Mouse (Mus musculus) forebrain, embryonic 12.5 days (tissue): ENCODE measurements around the gene Fads2. TPM values are rescaled to one million over a fixed set of nuclear protein-coding genes. Genes with fewer than 3 reads are reported as not detected.

Experiments used
- ATAC-seq: fragments of 200-750 bp; cut with Nextera tagmentation; 2 replicates; pipeline ENCODE4 v1.8.0; 2017; ENCODE audit warnings: moderate TSS enrichment; ENCODE audit not compliant: low FRiP score
- H3K27ac ChIP-seq: fragments of 300-500 bp; sonication (generic); 2 replicates; pipeline ENCODE4 v1.5.1; 2016; ENCODE audit warnings: mild to moderate bottlenecking
- H3K27me3 ChIP-seq: fragments of 300-500 bp; sonication (generic); 2 replicates; pipeline ENCODE4 v1.6.1; 2016; ENCODE audit warnings: mild to moderate bottlenecking
- H3K36me3 ChIP-seq: fragments of 300-500 bp; sonication (generic); replicated peaks from 2 replicates; pipeline ENCODE4 v1.6.1; 2016; ENCODE audit warnings: mild to moderate bottlenecking
- H3K4me1 ChIP-seq: fragments of 300-500 bp; sonication (generic); 2 replicates; pipeline ENCODE4 v1.6.1; 2016
- H3K4me2 ChIP-seq: fragments of 300-500 bp; sonication (generic); 2 replicates; pipeline ENCODE4 v1.6.1; 2016; ENCODE audit warnings: mild to moderate bottlenecking, moderate library complexity
- H3K4me3 ChIP-seq: fragments of 300-500 bp; sonication (generic); replicated peaks from 2 replicates; pipeline ENCODE4 v1.5.1; 2016; ENCODE audit warnings: mild to moderate bottlenecking
- H3K9ac ChIP-seq: fragments of 300-500 bp; sonication (generic); 2 replicates; pipeline ENCODE4 v1.6.1; 2016; ENCODE audit warnings: mild to moderate bottlenecking
- H3K9me3 ChIP-seq: fragments of 300-500 bp; sonication (generic); 2 replicates; pipeline ENCODE4 v1.6.1; 2016
- WGBS: fragments of 180-500 bp; shearing (Covaris S2); methylation state at CpG from one replicate; pipeline ENCODE4 v1.1.7; 2016; 5-methylcytosine and 5-hydroxymethylcytosine counted together
- polyA plus RNA-seq: library from polyadenylated mRNA; unstranded; fragments of >200 nt; fragmentation: Nextera tagmentation; extraction: Ambion mirVana; gene quantifications from 2 replicates; pipeline ENCODE4 v1.2.1, GENCODE M21; 2016

Gene Fads2
- polyA plus RNA-seq, 1 experiment from 2014 or later: 184 TPM

DNA sequence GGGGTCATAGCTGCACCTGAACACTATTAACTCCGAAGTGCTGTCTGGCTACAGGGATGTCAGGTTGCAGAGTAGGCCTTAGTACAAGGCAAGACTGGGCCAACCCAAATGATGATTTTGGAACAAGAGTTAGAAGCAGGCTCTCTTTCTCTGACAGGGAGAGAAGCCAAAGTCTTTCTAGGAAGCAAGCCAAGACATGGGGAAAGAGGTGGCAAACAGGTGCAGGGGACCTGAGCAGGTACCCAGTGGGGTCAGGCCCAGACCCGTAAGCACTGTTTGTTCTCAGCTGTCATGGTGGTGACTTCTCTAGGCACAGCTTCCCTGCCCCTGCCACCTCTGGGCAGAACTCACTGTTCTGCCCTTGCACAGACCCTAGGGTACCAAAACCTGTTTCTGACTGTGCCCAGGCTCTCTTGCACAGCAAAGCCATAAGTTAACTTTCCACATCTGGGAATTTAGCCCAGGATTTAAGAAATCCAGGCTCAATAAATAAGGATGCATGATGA lies 5.1 kb downstream of the Fads2 start:
- H3K36me3 ChIP-seq: peaks cover 60% of the 10 kb centered on the region
- no peak for ATAC-seq
- no peaks in the 10 kb centered on the region for H3K9me3 ChIP-seq
- no peaks in the 10 kb centered on the region for H3K27me3 ChIP-seq
- 98% methylated on average over 2 of the region's 2 CpGs for WGBS
- H3K4me2 ChIP-seq: no peak overlapping the region
- peak overlapping the region; percentile 17; the same call in 1 of the 2 replicates for H3K9ac ChIP-seq
- no peak overlapping the region for H3K27ac ChIP-seq
- no peak overlapping the region for H3K4me3 ChIP-seq
- peaks cover 60% of the 10 kb centered on the region for H3K4me1 ChIP-seq

DNA sequence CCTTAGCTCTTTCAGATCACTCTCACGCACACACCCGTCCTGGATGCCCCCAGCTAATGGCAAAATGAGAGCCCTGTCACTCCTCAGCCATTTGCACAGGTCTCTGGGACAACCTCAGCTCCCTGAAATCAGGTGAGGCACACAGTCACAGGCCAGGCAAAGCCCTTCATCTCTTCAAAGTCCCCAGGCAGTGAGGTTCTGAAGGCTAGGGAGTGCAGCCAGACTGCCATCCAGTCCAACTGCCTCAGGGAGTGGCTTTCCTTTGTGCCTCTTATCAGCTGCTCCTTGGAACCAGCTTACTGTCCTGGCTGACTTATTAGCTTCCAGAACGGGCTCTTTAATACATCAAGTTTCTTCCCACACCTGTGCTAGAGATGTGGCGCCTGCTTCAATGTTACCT lies 6.9 kb downstream of the Fads2 start:
- Histone ChIP-seq H3K4me3 (no peak overlapping the region), H3K27ac (0 out of 2 replicates have a peak overlapping the region, but pooled peaks have one; percentile 46), H3K4me2 (no peak overlapping the region), H3K36me3 (peaks cover 77% of the 10 kb centered on the region), H3K4me1 (peaks cover 54% of the 10 kb centered on the region), H3K9me3 (no peaks in the 10 kb centered on the region), H3K27me3 (no peaks in the 10 kb centered on the region), H3K9ac (no peak overlapping the region)
- 87% methylated on average over 4 of the region's 4 CpGs for WGBS
- ATAC-seq: no peak

DNA sequence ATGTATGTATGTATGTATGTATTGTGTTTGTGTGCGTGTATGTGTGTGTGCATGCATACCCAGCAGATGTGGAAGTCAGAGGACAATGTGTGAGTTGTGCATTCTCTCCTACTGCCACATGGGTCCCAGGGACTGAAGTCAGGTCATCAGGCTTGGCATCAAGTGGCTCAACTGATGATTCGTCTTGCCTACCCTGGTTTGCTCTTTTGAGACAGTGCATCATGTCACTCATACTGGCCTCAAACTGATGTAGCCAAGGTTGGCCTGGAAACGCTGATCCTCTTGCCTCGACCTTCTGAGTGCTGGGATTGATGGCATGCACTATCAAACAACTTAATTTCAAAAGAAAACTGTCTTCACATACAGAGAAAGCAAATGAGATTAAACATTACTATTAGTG lies 7.7 kb downstream of the Fads2 start:
- Histone ChIP-seq H3K4me1 (peaks cover 45% of the 10 kb centered on the region), H3K9me3 (no peaks in the 10 kb centered on the region), H3K27me3 (no peaks in the 10 kb centered on the region), H3K4me3 (no peak overlapping the region), H3K9ac (no peak overlapping the region), H3K36me3 (peaks cover 83% of the 10 kb centered on the region), H3K27ac (no peak overlapping the region), H3K4me2 (no peak overlapping the region)
- no peak for ATAC-seq
- WGBS: 91% methylated on average over 4 of the region's 4 CpGs

DNA sequence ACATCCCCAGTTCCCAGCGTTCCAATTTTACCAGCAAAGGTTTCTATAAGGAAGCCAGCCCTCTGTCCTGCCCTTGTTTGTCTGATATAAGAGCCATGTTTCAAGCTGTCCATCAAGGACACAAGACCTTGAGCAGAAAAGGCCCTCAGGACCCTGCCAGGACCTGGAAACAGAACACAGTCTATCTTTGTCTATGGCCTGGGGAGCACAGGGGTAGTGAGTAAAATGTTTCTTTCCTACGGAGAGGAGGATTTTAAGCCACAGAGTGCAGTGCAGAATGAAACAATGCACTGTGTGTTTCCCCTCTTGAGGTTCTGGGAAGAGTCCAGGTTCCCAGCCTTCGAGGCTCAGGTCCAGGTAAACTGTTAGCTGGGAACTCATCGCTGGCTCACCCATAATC lies 14.6 kb downstream of the Fads2 start:
- Histone ChIP-seq H3K27me3 (no peaks in the 10 kb centered on the region), H3K9ac (no peak overlapping the region), H3K27ac (no peak overlapping the region), H3K36me3 (peaks cover 99% of the 10 kb centered on the region), H3K4me3 (no peak overlapping the region), H3K4me2 (no peak overlapping the region), H3K4me1 (no peaks in the 10 kb centered on the region), H3K9me3 (no peaks in the 10 kb centered on the region)
- no peak for ATAC-seq
- WGBS: 92% methylated on average over 4 of the region's 4 CpGs

DNA sequence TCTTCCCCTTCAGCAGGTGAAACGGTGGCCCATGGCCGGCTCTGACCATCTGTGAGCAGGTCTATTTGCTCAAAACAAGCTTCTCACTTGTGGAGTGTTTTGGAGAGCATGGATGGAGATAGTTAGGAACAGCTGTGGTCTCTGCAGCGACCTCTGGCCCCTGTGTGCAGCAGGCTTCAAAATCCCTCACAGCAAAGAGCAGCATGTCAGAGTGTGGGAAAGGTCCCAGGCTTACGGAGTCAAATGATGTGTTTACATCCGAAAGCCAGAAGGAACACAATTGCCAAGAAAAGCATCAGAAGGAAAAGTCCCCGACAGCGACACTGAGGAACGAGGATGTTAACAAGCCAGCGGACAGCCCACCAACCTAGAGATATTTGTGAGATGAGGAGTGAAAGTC lies 16.1 kb downstream of the Fads2 start:
- ATAC-seq: no peak
- Histone ChIP-seq H3K4me1 (no peaks in the 10 kb centered on the region), H3K4me2 (no peak overlapping the region), H3K4me3 (no peak overlapping the region), H3K36me3 (peaks cover 99% of the 10 kb centered on the region), H3K9me3 (no peaks in the 10 kb centered on the region), H3K9ac (no peak overlapping the region), H3K27ac (no peak overlapping the region), H3K27me3 (no peaks in the 10 kb centered on the region)
- 89% methylated on average over 9 of the region's 9 CpGs for WGBS

DNA sequence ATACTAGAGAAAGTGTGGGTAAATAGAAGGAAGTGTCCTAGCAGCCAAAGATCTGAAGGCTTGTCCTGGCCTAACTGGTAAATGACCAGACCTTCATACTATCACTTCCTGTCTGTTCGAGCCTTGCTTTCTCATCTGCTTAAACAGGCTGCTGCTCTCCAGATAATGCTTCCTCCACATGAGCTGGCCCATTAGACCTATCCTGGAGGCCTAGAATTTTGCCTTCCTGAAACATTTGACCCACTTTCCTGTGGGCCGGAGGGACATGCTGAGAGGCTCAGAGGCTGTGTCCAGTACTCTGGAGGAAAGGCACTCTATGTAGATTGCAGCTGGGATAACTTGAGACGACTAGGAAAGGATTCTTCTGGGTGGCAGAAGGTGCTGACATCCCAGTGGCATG lies 19.4 kb downstream of the Fads2 start:
- Histone ChIP-seq H3K9ac (no peak overlapping the region), H3K27me3 (no peaks in the 10 kb centered on the region), H3K4me1 (no peaks in the 10 kb centered on the region), H3K27ac (no peak overlapping the region), H3K4me3 (no peak overlapping the region), H3K4me2 (no peak overlapping the region), H3K9me3 (no peaks in the 10 kb centered on the region), H3K36me3 (peaks cover 99% of the 10 kb centered on the region)
- 91% methylated on average over 3 of the region's 3 CpGs for WGBS
- ATAC-seq: no peak

DNA sequence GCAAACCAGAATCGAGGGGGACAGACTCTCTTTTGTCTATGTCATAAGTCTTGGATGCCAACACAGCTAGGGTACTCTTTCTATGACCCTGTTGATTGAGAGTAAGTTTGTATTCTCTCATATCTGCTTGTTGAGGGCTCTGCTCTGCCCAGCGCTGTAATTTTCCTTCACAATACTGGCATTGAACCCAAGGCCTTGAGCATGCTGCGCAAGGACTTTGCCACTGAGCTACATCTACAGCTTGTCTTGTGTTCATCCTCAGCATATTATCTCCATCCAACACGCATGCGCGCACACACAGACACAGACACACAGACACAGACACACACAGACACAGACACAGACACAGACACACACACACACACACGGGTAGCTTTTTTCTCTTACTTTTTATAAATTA lies 21.2 kb downstream of the Fads2 start:
- Histone ChIP-seq H3K36me3 (peaks cover 99% of the 10 kb centered on the region), H3K4me3 (no peak overlapping the region), H3K4me1 (no peaks in the 10 kb centered on the region), H3K9ac (no peak overlapping the region), H3K4me2 (no peak overlapping the region), H3K27ac (no peak overlapping the region), H3K27me3 (no peaks in the 10 kb centered on the region), H3K9me3 (no peaks in the 10 kb centered on the region)
- 96% methylated on average over 7 of the region's 7 CpGs for WGBS
- no peak for ATAC-seq

DNA sequence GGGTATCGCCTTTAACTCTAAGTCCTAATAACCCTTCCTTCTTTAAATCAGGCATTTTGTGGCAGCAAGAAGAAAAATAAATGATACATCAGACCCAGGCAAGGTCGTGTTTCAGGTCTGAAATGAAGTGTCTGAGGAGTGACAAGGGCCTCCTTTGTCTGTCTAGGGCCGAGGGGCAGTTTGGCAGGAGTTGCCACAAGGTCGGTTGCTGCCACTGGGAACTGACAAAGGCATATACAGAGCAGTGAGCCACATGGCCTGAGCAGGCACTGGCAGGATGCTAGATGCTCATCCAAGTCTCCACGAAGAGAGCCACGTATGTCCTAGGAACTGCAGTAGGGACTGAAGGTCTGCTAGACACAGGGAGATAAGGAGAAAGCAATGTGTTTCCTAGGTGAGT lies 23.2 kb downstream of the Fads2 start:
- H3K27me3 ChIP-seq: no peaks in the 10 kb centered on the region
- H3K4me3 ChIP-seq: no peak overlapping the region
- 86% methylated on average over 6 of the region's 6 CpGs for WGBS
- no peak overlapping the region for H3K9ac ChIP-seq
- no peaks in the 10 kb centered on the region for H3K9me3 ChIP-seq
- peaks cover 100% of the 10 kb centered on the region for H3K36me3 ChIP-seq
- no peak overlapping the region for H3K4me2 ChIP-seq
- H3K4me1 ChIP-seq: no peaks in the 10 kb centered on the region
- no peak overlapping the region for H3K27ac ChIP-seq
- ATAC-seq: no peak

DNA sequence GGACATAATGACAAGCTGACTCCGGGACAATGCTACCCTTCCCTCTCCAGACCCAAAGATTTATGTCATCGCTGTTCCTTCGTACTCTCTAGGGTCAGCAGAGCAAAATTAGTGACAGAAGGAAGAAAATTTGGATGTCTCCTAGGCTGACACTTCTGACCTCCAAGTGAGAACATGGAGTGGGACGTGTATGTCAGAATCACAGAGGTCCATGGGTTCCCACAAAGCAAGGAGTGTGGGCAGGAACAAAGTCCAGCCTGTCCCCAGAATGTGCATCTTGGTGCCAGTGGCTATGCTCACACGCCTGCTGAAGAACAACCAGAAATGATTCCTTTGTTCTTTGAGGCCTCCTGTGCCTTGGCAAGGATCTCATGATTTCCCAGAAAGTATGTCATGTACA lies 28.4 kb downstream of the Fads2 start:
- no peak overlapping the region for H3K9ac ChIP-seq
- no peak overlapping the region for H3K27ac ChIP-seq
- WGBS: 95% methylated on average over 5 of the region's 5 CpGs
- peaks cover 100% of the 10 kb centered on the region for H3K36me3 ChIP-seq
- no peaks in the 10 kb centered on the region for H3K9me3 ChIP-seq
- H3K4me3 ChIP-seq: no peak overlapping the region
- no peaks in the 10 kb centered on the region for H3K27me3 ChIP-seq
- ATAC-seq: no peak
- H3K4me2 ChIP-seq: no peak overlapping the region
- peaks cover 9% of the 10 kb centered on the region; the same call in 1 of the 2 replicates for H3K4me1 ChIP-seq

DNA sequence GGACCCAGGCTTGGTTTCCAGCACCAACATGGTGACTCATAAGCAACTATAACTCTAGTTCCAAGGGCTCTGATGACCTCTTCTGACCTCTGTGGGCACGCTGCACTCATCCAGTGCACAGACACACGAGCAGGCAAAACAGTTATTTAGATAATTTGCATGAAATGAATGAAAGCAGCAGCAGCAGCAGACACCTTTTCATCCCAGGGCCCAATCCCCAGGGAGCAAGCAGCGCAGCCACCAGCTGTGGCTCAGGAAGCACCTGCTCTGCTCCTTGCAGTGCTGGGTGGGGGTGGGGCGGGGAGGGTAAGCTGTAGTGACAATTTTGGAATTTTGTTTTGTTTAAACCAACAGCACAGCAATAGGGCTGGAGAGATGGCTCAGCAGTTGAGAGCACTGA lies 29.7 kb downstream of the Fads2 start:
- no peak for ATAC-seq
- 64% methylated on average over 4 of the region's 4 CpGs for WGBS
- Histone ChIP-seq H3K9ac (no peak overlapping the region), H3K4me3 (no peak overlapping the region), H3K27me3 (no peaks in the 10 kb centered on the region), H3K36me3 (peaks cover 100% of the 10 kb centered on the region), H3K27ac (peak overlapping the region; percentile 38; the same call in 1 of the 2 replicates), H3K4me1 (peaks cover 9% of the 10 kb centered on the region; the same call in 1 of the 2 replicates), H3K9me3 (no peaks in the 10 kb centered on the region), H3K4me2 (no peak overlapping the region)

DNA sequence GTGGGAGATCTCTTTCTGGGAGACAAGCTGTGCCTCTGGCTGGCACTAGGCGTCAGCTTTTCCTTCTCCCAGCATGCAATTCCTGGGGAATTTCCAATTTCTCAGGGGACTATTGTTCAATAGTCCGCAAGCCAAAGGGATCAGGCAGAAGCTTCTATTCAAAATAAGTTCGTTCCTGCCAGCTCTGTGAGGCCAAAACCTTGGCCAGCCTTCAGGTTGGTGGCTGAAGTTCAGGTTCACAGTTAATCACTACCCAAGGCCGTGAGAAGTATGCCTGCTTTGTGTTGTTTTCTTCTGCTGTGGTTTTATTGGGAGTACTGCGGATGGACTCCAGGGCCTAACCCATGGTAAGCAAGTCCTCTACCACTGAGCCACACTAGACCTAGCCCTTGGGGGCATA lies 30.4 kb downstream of the Fads2 start:
- H3K4me3 ChIP-seq: no peak overlapping the region
- H3K4me1 ChIP-seq: peaks cover 9% of the 10 kb centered on the region; the same call in 1 of the 2 replicates
- WGBS: 69% methylated on average over 5 of the region's 5 CpGs
- H3K4me2 ChIP-seq: no peak overlapping the region
- H3K27me3 ChIP-seq: no peaks in the 10 kb centered on the region
- no peak for ATAC-seq
- no peaks in the 10 kb centered on the region for H3K9me3 ChIP-seq
- peak overlapping the region; percentile 19; the same call in 1 of the 2 replicates for H3K27ac ChIP-seq
- no peak overlapping the region for H3K9ac ChIP-seq
- H3K36me3 ChIP-seq: peaks cover 100% of the 10 kb centered on the region

DNA sequence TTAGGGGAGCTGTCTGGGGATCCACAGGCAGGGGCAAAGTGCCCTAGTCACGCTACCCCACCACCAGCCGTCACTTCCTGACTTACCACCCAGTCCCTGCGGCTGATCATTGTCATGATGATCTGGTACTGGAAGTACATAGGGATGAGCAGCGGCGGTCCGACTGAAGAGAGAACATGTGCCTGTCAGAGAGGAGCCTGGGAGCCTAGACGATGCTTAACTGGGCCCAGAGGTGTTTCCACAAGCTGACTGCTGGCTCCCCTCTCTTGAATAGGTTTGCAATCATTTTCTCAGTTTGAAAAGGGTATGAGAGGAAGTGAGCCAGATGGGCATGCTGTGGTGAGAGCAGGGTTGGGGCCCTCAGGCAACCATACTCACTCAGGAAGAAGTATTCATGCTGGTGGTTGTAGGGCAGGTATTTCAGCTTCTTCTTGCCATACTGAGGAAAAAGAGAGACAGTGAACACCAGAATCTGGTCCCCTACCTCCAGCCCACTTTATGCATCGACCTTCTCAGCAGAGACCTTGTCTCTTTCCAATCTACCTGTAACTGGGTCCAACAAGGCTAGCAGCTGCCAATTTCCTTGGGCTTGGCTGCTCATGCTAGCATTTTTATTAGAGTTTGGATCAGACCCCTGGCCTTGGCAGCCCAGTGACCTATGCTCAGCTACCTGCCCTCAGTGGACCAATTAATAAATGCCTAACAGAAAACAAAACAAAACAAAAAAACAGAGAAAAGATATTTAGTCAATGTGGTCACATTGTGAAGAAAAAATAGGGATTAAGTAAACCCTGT lies 31.2 kb downstream of the Fads2 start:
- ATAC-seq: no peak
- H3K27ac ChIP-seq: no peak overlapping the region
- H3K27me3 ChIP-seq: no peaks in the 10 kb centered on the region
- no peak overlapping the region for H3K9ac ChIP-seq
- peaks cover 9% of the 10 kb centered on the region; the same call in 1 of the 2 replicates for H3K4me1 ChIP-seq
- no peaks in the 10 kb centered on the region for H3K9me3 ChIP-seq
- WGBS: 96% methylated on average over 8 of the region's 8 CpGs
- H3K4me2 ChIP-seq: no peak overlapping the region
- H3K4me3 ChIP-seq: no peak overlapping the region
- H3K36me3 ChIP-seq: peaks cover 100% of the 10 kb centered on the region

DNA sequence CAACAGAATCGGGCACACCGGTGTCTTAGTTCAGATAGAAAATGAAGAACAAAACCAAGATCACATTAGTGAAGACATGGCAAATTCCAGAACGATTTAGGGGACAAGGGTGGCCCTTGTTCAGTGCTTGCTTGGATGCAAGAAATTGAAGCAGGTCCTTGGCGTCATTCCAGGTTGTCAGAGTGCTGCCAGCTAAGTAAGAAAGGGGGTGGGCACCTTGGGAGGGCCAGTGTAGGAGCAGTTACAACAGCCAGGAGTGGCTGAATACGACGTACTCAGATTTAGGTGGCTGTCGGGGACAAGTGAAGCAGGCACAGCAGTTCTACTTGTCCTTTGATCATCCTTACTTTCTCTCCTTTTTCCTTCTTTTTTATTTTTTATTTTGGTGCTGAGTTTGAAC lies 33.8 kb downstream of the Fads2 start:
- Histone ChIP-seq H3K4me1 (peaks cover 9% of the 10 kb centered on the region; the same call in 1 of the 2 replicates), H3K27me3 (no peaks in the 10 kb centered on the region), H3K27ac (no peak overlapping the region), H3K36me3 (peaks cover 100% of the 10 kb centered on the region), H3K4me3 (no peak overlapping the region), H3K9me3 (no peaks in the 10 kb centered on the region), H3K9ac (no peak overlapping the region), H3K4me2 (no peak overlapping the region)
- 76% methylated on average over 7 of the region's 7 CpGs for WGBS
- no peak for ATAC-seq
